ENCODE assay signal across 20 mouse cellular contexts in the genomic region with DNA sequence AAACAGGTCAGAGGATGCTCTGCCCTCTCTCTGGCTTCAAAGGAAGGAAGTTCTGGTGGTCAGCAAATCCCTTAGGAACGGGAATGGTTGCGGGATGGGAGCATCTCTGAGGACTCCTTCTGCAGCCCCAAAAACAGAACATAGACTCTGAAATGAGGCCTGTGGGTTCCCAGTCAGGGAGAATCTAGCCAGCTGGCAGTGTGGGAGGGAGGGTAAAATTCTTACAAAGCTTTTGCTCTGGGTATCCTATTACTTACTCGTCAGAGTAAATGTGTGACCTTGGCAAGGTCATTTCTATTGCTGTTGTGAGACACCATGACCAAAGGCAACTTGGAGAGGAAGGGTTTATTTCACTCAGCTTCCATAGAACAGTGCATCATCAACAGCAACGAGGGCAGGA. TPM values are rescaled to one million over a fixed set of nuclear protein-coding genes. Genes with fewer than 3 reads are reported as not detected.
DNase-seq lines count a peak whose midpoint lies in the region; ATAC-seq lines count a peak whose summit lies in the region.
"Had no signal": no experiment of that assay in that cellular context is flagged by ENCODE, and none has a peak within 500 bp of the region (broad histone marks: within the 10 kb centered on the region; RNA-seq: fewer than 3 reads in every experiment).

No protein-coding gene starts in this region.

- H3K9ac ChIP-seq in forebrain, embryonic 14.5 days (ENCODE audit: low read length): no peak overlapping the region
- H3K9ac ChIP-seq in forebrain, embryonic 12.5 days: no peak overlapping the region
- no peak overlapping the region for H3K9ac ChIP-seq in hindbrain, embryonic 13.5 days
- no peak overlapping the region for H3K9ac ChIP-seq in hindbrain, embryonic 11.5 days (ENCODE audit: low read depth, low read length)
- H3K9ac ChIP-seq: limb, embryonic 12.5 days; liver, embryonic 13.5 days; lung, embryonic 15.5 days had no signal

- H3K27me3 ChIP-seq in forebrain, embryonic 14.5 days (replicated peaks; ENCODE audit: control insufficient read depth, insufficient read depth, low read length): no peaks in the 10 kb centered on the region
- no peaks in the 10 kb centered on the region for H3K27me3 ChIP-seq in forebrain, embryonic 12.5 days
- H3K27me3 ChIP-seq in hindbrain, embryonic 13.5 days: no peaks in the 10 kb centered on the region
- H3K27me3 ChIP-seq in hindbrain, embryonic 11.5 days (ENCODE audit: control insufficient read depth, insufficient read depth, low read length): no peaks in the 10 kb centered on the region
- H3K27me3 ChIP-seq: limb, embryonic 12.5 days; liver, embryonic 13.5 days; lung, embryonic 15.5 days had no signal

- H3K36me3 ChIP-seq in forebrain, embryonic 14.5 days (ENCODE audit: control insufficient read depth, insufficient read depth, low read length): peaks cover 20% of the 10 kb centered on the region; the same call in 1 of the 2 replicates
- H3K36me3 ChIP-seq in forebrain, embryonic 12.5 days (replicated peaks): peaks cover 17% of the 10 kb centered on the region
- H3K36me3 ChIP-seq in hindbrain, embryonic 13.5 days: peaks cover 23% of the 10 kb centered on the region
- H3K36me3 ChIP-seq in hindbrain, embryonic 11.5 days (ENCODE audit: control insufficient read depth, insufficient read depth, low read length): peaks cover 3% of the 10 kb centered on the region; the same call in 1 of the 2 replicates
- H3K36me3 ChIP-seq: liver, embryonic 13.5 days had no signal

- H3K9me3 ChIP-seq in forebrain, embryonic 14.5 days (replicated peaks; ENCODE audit: control insufficient read depth, low read length): no peaks in the 10 kb centered on the region
- H3K9me3 ChIP-seq in forebrain, embryonic 12.5 days: no peaks in the 10 kb centered on the region
- no peaks in the 10 kb centered on the region for H3K9me3 ChIP-seq in hindbrain, embryonic 13.5 days
- no peaks in the 10 kb centered on the region for H3K9me3 ChIP-seq in hindbrain, embryonic 11.5 days (ENCODE audit: control insufficient read depth, low read length)
- H3K9me3 ChIP-seq: embryonic facial prominence, embryonic 10.5 days; liver, embryonic 13.5 days; lung, embryonic 15.5 days had no signal

- H3K4me2 ChIP-seq in forebrain, embryonic 14.5 days (ENCODE audit: low read length): no peak overlapping the region
- no peak overlapping the region for H3K4me2 ChIP-seq in forebrain, embryonic 12.5 days
- no peak overlapping the region for H3K4me2 ChIP-seq in hindbrain, embryonic 13.5 days
- H3K4me2 ChIP-seq in hindbrain, embryonic 11.5 days (replicated peaks; ENCODE audit: low read depth, low read length): no peak overlapping the region
- H3K4me2 ChIP-seq: limb, embryonic 12.5 days; liver, embryonic 13.5 days; lung, embryonic 15.5 days; midbrain, embryonic 11.5 days had no signal

- intact Hi-C loops in left cerebral cortex, postnatal 25 days (cut with DNase I): no loop called here

- DNase-seq in forebrain, embryonic 14.5 days (ENCODE audit: low spot score): no peak
- no peak for DNase-seq in hindbrain, embryonic 11.5 days (ENCODE audit: low spot score)
- peak; percentile 79 for DNase-seq in right cerebral cortex, adult 18-20 months
- no peak for DNase-seq in right cerebral cortex, postnatal 14 days
- DNase-seq in left cerebral cortex, postnatal 25 days (ENCODE audit: low spot score in 2 of 2): peak; percentile 48 to 90
- DNase-seq in urinary bladder, postnatal 4 days (ENCODE audit: low spot score in 2 of 2): no peak
- DNase-seq: adrenal gland, adult 2 months; cerebellum, postnatal 14 days; heart, adult 18-20 months; kidney, adult 2 months; kidney, postnatal 14 days; liver, embryonic 13.5 days; thymus, adult 2 months had no signal

- peak overlapping the region; percentile 91; the same call in 1 of the 2 replicates for H3K27ac ChIP-seq in forebrain, embryonic 14.5 days (ENCODE audit: low read depth, low read length)
- H3K27ac ChIP-seq in forebrain, embryonic 12.5 days: no peak overlapping the region
- H3K27ac ChIP-seq in hindbrain, embryonic 13.5 days: peak overlapping the region; percentile 96; the same call in 1 of the 2 replicates
- H3K27ac ChIP-seq in hindbrain, embryonic 11.5 days (ENCODE audit: low read depth, low read length): no peak overlapping the region
- H3K27ac ChIP-seq: limb, embryonic 12.5 days; liver, embryonic 13.5 days; macrophage had no signal

- H3K4me1 ChIP-seq in forebrain, embryonic 14.5 days (ENCODE audit: control insufficient read depth, insufficient read depth, low read length): peaks cover 19% of the 10 kb centered on the region
- H3K4me1 ChIP-seq in forebrain, embryonic 12.5 days: peaks cover 28% of the 10 kb centered on the region
- peaks cover 45% of the 10 kb centered on the region for H3K4me1 ChIP-seq in hindbrain, embryonic 13.5 days (replicated peaks)
- H3K4me1 ChIP-seq in hindbrain, embryonic 11.5 days (replicated peaks; ENCODE audit: control insufficient read depth, insufficient read depth, low read length): peaks cover 10% of the 10 kb centered on the region; the same call in 1 of the 2 replicates

- no peak overlapping the region for H3K4me3 ChIP-seq in forebrain, embryonic 14.5 days (ENCODE audit: low read depth, low read length)
- no peak overlapping the region for H3K4me3 ChIP-seq in forebrain, embryonic 12.5 days (replicated peaks)
- H3K4me3 ChIP-seq in hindbrain, embryonic 13.5 days: no peak overlapping the region
- no peak overlapping the region for H3K4me3 ChIP-seq in hindbrain, embryonic 11.5 days (ENCODE audit: low read depth, low read length)
- H3K4me3 ChIP-seq: embryonic facial prominence, embryonic 10.5 days; limb, embryonic 12.5 days; liver, embryonic 13.5 days; lung, embryonic 15.5 days had no signal

- no peak for ATAC-seq in forebrain, embryonic 14.5 days
- no peak for ATAC-seq in forebrain, embryonic 12.5 days (ENCODE audit: low FRiP score)
- no peak for ATAC-seq in hindbrain, embryonic 13.5 days (ENCODE audit: low FRiP score)
- no peak for ATAC-seq in hindbrain, embryonic 11.5 days (ENCODE audit: low FRiP score)

- WGBS in forebrain, embryonic 14.5 days: 88% methylated on average over 4 of the region's 4 CpGs
- 86% methylated on average over 4 of the region's 4 CpGs for WGBS in forebrain, embryonic 12.5 days
- WGBS in hindbrain, embryonic 13.5 days: 86% methylated on average over 4 of the region's 4 CpGs
- WGBS in hindbrain, embryonic 11.5 days: 88% methylated on average over 4 of the region's 4 CpGs

RNA-seq across cellular contexts. Expression of a gene that starts 24.9 kb away (rescaled TPM):
- 36.1 and 42.4 TPM in 2 replicates for polyA plus RNA-seq in forebrain, embryonic 14.5 days (2014; fragmentation: Nextera tagmentation; extraction: Ambion mirVana)
- polyA plus RNA-seq in forebrain, embryonic 12.5 days (2016; fragmentation: Nextera tagmentation; extraction: Ambion mirVana): 58.1 and 75.4 TPM in 2 replicates
- polyA plus RNA-seq in hindbrain, embryonic 13.5 days (2015; fragmentation: Nextera tagmentation; extraction: Ambion mirVana): 64.6 and 83.6 TPM in 2 replicates
- polyA plus RNA-seq in hindbrain, embryonic 11.5 days (2014; fragmentation: Nextera tagmentation; extraction: Ambion mirVana): 33.0 and 42.6 TPM in 2 replicates
- total RNA-seq in left cerebral cortex, postnatal 25 days (2021): 1,000 to 10,000 TPM; 1,368 to 1,474 TPM

RNA-seq across cellular contexts. Expression of a gene that starts 43.4 kb away (rescaled TPM):
- 95.2 and 99.1 TPM in 2 replicates for polyA plus RNA-seq in forebrain, embryonic 14.5 days (2014; fragmentation: Nextera tagmentation; extraction: Ambion mirVana)
- polyA plus RNA-seq in forebrain, embryonic 12.5 days (2016; fragmentation: Nextera tagmentation; extraction: Ambion mirVana): 83.9 and 84.8 TPM in 2 replicates
- 85.3 and 85.4 TPM in 2 replicates for polyA plus RNA-seq in hindbrain, embryonic 13.5 days (2015; fragmentation: Nextera tagmentation; extraction: Ambion mirVana)
- polyA plus RNA-seq in hindbrain, embryonic 11.5 days (2014; fragmentation: Nextera tagmentation; extraction: Ambion mirVana): 63.4 and 65.2 TPM in 2 replicates
- 10 to 100 TPM; 40.3 to 41.9 TPM for total RNA-seq in left cerebral cortex, postnatal 25 days (2021)

Comparison
In these comparisons a context has a peak if more than half of its experiments do, and no peak if none do; other contexts are left out.
1. DNase-seq: peak in right cerebral cortex, adult 18-20 months (single experiment) and left cerebral cortex, postnatal 25 days (2 of 2); none in forebrain, embryonic 14.5 days (single experiment), hindbrain, embryonic 11.5 days (single experiment), right cerebral cortex, postnatal 14 days (single experiment) and urinary bladder, postnatal 4 days (0 of 2).
2. H3K27ac ChIP-seq: peak in forebrain, embryonic 14.5 days (single experiment) and hindbrain, embryonic 13.5 days (single experiment); none in forebrain, embryonic 12.5 days (single experiment) and hindbrain, embryonic 11.5 days (single experiment).